Mouse (Mus musculus): ENCODE results near the gene Dpm2.

Gene Dpm2

GRCm38 (mm10) chr2:32570698-32571494 lies at the start of gene Dpm2:
Gene Dpm2 (plus strand): TSS chr2:32570858.
- peak; percentile 93 for DNase-seq (ENCODE audit: low spot score)

DNA sequence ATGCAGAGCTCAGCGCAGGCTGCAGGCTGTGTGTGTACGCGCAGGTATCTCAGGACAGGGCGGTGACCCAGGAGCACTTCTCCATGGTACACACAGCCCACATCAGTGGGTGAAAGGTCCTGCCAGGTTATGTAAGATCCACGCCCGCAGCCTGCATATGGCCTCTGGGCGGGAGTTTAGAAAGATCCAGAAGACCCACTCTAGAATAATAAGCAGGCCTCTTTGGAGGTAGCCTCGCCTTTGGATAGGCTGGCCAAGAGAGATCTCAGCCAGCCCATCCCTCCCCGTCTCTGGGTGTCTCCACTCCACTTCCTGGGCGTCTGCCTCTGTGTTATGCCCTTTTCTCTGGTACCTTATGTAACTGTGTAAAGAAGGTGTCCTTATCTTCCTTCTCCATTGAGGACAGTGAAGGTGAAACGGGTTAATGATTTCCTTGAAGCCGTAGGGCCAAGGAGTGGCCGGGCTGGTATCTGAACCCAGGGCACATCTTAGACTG lies 46.1 kb upstream of the Dpm2 start:
- no peak for DNase-seq (ENCODE audit: low spot score)

- DNase-seq (ENCODE audit: low spot score): no peak
Observed at GRCm38 (mm10) chr2:32525816-32526215, 44.8 kb upstream of the Dpm2 start.

GRCm38 (mm10) chr2:32527468-32527966 lies 43.1 kb upstream of the Dpm2 start:
- DNase-seq (ENCODE audit: low spot score): no peak

DNA sequence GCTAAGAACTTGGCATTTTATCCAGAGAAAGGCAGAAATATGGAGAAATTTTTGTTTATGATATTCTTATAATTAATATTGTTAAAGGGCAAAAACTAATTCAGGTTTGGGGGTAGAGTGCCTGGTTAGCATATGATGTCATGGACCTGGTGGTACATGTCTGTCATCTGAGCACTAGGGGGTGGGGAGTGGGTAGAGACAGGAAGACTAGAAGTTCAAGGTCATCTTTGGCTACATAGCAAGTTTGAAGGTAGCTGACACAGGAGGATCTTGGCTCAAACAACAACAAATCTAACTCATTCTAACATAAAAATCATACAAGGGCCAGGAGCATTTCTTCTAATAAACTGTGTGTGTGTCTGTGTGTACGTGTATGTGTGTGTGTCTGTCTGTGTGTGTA lies 42.3 kb upstream of the Dpm2 start:
- DNase-seq (ENCODE audit: low spot score): no peak

DNA sequence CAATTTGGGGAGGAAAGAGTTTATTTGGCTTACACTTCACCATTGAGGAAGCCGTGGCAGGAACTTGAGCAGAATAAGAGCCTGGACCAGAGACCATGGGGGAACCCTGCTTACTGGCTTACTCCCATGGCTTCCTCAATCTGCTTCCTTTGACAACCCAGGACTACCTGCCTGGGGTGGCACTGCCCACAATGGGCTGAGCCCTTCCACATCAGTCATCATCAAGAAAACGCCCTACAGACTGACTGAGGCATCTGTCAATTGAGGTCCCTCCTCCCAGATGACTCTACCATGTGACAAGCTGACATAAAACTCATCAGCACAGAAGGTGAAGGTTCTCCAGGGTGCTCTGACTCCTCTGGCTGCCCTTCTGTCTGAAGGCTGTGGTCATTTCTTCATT lies 40.2 kb upstream of the Dpm2 start:
- DNase-seq (ENCODE audit: low spot score): no peak

DNA sequence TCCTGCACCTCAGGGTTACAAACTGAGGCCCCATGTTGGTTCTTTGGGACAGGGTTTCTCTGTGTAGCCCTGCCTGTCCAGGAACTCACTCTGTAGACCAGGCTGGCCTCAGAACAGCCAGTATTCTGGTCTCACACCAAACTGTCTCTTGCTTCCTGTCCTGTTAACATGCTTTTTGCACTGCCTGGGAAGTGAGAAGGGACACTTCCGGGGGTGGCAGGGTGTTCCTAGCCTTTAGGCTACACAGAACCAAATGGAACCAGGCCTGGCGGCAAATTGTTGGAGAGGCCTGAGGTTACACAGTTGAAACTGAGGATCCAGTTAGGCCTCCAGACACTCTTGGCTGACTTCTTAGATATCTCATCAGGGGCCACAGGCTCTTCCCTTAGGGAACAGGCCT lies 37.5 kb upstream of the Dpm2 start:
- no peak for DNase-seq (ENCODE audit: low spot score)

- DNase-seq (ENCODE audit: low spot score): peak; percentile 61
Observed at GRCm38 (mm10) chr2:32534061-32534732, 36.5 kb upstream of the Dpm2 start.

GRCm38 (mm10) chr2:32534733-32535471 lies 35.8 kb upstream of the Dpm2 start, which contains the start of gene Fam102a:
Gene Fam102a (plus strand): TSS chr2:32535332.
- peak; percentile 98 for DNase-seq (ENCODE audit: low spot score)

GRCm38 (mm10) chr2:32535501-32535991 lies 35.1 kb upstream of the Dpm2 start:
- peak; percentile 61 for DNase-seq (ENCODE audit: low spot score)

DNA sequence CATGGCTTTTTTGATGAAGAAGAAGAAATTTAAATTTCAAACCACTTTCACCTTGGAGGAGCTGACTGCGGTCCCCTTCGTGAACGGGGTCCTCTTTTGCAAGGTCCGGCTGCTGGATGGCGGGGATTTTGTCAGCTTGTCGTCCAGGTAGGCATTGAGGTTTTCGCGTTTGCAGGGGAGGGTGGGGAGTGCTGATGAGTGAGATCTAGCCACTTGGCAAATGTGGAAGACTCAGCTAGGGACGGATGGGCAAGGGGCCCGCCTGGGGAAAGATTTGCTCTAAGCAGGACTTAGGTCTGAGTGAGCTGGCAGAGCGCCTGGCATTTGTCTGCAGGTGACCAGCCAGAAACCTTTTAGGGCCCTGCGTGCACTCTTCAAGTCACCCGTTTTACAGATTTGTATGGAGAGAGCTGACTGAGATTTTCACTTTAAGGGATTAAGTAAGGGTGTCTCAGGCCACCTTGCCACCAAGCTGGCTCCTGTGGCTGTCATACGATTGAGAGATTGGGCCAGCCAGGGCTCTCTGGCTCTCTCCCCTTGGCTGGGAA lies 34.5 kb upstream of the Dpm2 start:
- peak; percentile 17 for DNase-seq (ENCODE audit: low spot score)

GRCm38 (mm10) chr2:32536634-32537359 lies 33.9 kb upstream of the Dpm2 start:
- DNase-seq (ENCODE audit: low spot score): peak; percentile 14

DNA sequence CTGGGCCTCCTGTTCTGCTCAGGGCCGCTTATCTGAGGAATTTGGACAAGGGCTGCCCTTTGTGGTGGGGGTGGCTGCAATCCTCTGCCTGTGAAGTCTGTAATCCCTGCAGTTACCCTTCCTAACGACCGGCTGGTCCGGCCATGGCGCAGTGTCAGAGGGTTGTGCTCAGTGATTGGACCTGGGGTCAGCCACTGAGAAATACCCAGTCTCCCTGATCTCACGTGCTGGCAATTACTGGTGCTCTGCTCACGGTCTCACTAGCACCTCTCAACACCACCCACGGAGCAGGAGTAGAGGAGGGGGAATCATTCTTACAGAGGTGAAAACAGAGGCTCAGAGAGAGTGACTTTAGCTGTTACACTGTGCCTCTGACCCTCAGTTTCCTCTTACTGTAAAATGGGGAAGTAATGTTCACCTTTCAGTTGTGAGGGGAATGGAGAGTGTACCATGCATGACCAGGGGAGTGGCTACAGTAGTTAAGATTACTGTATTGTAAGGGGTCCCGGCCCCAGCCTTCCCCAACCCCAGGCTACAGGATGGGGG lies 33.2 kb upstream of the Dpm2 start:
- DNase-seq (ENCODE audit: low spot score): no peak

DNA sequence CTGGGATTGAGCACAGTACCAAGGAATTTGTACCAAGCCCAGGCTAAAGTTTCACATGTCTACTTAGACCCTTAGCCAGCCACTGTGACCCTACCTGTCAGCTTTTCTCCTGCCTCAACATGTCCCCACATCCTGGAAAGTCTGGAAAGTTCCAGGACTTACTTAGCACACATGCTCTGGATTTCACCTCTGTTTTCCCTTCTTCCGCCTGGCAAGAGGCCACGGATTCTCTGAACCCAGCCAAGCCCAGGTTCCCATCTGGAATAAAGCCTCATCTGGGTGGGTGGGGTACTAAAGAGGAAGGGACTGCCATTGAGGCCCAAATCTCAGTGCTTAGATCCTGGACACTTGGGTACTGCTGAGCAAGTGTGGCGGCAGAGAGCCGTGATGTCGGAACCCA lies 32.7 kb upstream of the Dpm2 start:
- no peak for DNase-seq (ENCODE audit: low spot score)

DNA sequence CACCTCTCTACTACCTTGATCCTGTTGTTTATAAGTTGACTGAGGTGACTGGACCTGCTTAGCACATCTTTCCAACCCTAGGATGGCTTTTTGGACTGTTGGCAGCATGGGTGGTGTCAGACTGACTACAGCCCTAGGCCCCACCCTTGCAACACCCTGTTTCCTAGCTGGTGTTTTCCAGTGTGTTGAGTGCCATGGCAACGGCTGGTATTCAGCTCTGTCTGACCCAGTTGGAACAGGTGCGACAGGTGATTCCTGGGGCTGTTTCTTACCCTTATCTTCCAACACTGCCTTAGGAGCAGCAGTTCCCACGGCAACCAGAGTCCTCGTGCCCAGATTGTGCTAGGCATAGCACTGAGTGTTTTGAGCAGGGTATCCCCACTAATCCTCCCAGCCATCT lies 32.2 kb upstream of the Dpm2 start:
- DNase-seq (ENCODE audit: low spot score): no peak

GRCm38 (mm10) chr2:32539452-32539981 lies 31.1 kb upstream of the Dpm2 start:
- DNase-seq (ENCODE audit: low spot score): no peak

DNA sequence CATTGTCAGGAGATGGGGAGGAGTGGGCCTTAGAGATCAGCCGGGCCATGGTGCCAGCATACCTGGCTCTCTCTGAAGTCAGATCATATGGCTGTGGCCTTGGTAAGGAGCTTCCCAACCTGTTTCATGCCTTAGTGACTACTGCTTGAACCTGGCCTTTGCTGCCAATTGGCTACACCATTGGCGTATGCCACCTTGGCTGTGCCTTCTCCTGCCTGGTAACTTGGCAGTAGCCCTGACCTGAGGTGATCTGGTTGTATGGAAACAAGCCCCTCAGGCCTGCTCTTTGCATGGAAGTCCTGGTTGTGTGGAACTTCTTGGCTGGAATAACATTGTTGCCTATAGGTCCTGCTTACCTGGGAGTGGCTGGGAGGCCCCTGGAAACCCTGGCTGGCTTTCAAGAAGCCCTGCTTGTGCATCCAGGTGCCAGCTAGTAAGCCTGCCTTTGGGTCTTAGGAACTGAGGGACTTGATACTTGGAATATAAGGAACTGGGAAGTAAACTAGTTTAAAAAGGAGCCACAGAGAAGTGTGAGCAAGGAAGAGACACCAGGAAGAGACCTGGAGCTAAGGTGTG lies 29.2 kb upstream of the Dpm2 start:
- DNase-seq (ENCODE audit: low spot score): no peak

DNA sequence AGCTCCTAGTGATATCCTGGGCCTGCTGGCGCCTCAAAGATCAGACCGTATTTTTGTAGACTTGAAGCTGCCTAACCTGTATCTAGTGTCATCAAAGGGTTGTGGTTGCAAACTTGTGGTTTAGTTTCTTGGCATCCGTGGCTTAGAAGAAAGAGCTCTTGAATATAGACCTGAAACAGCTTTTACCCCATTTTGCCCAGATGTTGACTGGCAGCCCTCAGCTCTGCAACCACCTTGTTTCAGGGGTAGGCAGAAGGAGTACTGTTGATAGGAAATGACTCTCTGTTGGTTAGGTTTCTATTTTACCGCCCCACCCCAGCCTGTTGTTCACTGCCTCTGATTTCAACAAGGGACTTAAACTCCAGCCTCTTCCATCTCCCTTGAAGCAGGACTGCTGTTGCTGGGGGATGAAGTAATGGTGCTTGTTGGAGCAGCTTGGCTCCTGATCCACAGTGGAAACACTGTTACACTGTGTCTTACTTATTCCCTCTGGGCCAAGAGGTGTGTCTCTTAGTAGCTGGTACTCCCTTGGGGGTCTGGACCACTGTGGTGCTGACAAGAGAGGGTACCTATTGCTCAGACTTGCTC lies 28.6 kb upstream of the Dpm2 start:
- DNase-seq (ENCODE audit: low spot score): no peak

DNA sequence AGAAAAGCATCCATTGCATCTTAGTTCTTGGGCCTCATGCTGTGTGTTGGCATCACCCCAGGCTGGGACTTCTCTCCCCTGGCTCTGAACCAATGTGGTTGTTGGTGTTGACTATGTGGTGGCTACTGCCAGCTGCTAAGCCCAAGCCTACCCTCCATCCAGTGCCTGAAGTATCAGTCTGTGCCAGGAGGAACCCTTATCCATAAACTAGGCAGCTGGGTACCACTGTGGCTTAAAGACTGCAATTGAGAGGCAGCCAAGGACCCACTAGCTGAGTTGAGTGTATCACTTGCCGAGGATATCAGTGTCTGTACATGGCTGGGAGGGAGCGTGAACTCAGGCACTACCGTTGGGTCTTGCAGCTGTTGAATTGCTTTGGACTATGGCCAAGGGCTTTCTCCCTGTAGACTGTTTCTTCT lies 27.6 kb upstream of the Dpm2 start:
- no peak for DNase-seq (ENCODE audit: low spot score)

DNA sequence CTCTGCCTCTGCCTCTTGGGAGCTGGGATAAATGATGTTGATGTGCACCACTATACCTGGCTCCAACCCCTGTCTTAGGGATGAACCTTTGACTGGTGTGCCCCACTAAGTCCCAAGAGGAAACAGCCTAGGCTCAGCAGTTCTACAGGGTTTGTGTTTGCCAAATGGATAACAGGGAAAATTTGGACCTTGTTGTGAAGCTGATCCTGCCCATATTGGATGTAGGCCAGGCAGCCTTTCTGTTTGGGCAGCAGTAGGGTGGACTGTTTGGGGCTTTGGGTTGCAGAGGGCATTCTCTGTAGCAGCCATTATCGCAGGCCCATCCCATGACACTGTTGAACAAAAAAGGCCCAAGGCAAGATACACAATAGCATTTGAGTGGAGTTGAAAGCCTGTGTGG lies 23.7 kb upstream of the Dpm2 start:
- no peak for DNase-seq (ENCODE audit: low spot score)
